Mouse (Mus musculus) liver, postnatal 0 days (tissue): ENCODE measurements around the gene Acad9. TPM values are rescaled to one million over a fixed set of nuclear protein-coding genes. Genes with fewer than 3 reads are reported as not detected.

Experiments used
- ATAC-seq: fragments of 200-750 bp; cut with Nextera tagmentation; 2 replicates; pipeline ENCODE4 v1.8.0; 2017; ENCODE audit warnings: mild to moderate bottlenecking, moderate library complexity
- DNase-seq: peaks from one replicate; pipeline ENCODE4 v3.0.0-alpha.2; 2016
- H3K27ac ChIP-seq: fragments of 300-500 bp; sonication (generic); 2 replicates; pipeline ENCODE4 v1.5.1; 2014; ENCODE audit warnings: antibody characterized with exemption, moderate library complexity, mild to moderate bottlenecking, low read depth
- H3K27me3 ChIP-seq: fragments of 300-500 bp; sonication (generic); 2 replicates; pipeline ENCODE4 v1.6.1; 2014; ENCODE audit warnings: low read length, control low read depth, mixed read lengths; ENCODE audit not compliant: insufficient read depth
- H3K36me3 ChIP-seq: fragments of 300-500 bp; sonication (generic); replicated peaks from 2 replicates; pipeline ENCODE4 v1.6.1; 2014; ENCODE audit warnings: mild to moderate bottlenecking, control low read depth, low read length, moderate library complexity, mixed read lengths; ENCODE audit not compliant: insufficient read depth
- H3K4me1 ChIP-seq: fragments of 300-500 bp; sonication (generic); 2 replicates; pipeline ENCODE4 v1.6.1; 2014; ENCODE audit warnings: antibody characterized with exemption, mild to moderate bottlenecking, control low read depth; ENCODE audit not compliant: insufficient read depth
- H3K4me2 ChIP-seq: fragments of 300-500 bp; sonication (generic); 2 replicates; pipeline ENCODE4 v1.6.1; 2014; ENCODE audit warnings: low read depth, mild to moderate bottlenecking, low read length, moderate library complexity, mixed read lengths
- H3K4me3 ChIP-seq: fragments of 300-500 bp; sonication (generic); 2 replicates; pipeline ENCODE4 v1.5.1; 2014; ENCODE audit warnings: low read depth, low read length
- H3K9ac ChIP-seq: fragments of 300-500 bp; sonication (generic); replicated peaks from 2 replicates; pipeline ENCODE4 v1.6.1; 2014; ENCODE audit warnings: mild to moderate bottlenecking, moderate library complexity
- H3K9me3 ChIP-seq: fragments of 300-500 bp; sonication (generic); 2 replicates; pipeline ENCODE4 v1.6.1; 2016; ENCODE audit warnings: mild to moderate bottlenecking, control low read depth, low read length, mixed read lengths
- CTCF ChIP-seq: sonication (generic); IDR thresholded peaks from 2 replicates; pipeline ENCODE4 v1.5.1; 2016; ENCODE audit warnings: antibody characterized with exemption, low read depth
- EP300 ChIP-seq: IDR thresholded peaks from 2 replicates; pipeline ENCODE4 v1.6.1; 2016; ENCODE audit warnings: antibody characterized with exemption, low read depth, mild to moderate bottlenecking
- WGBS: fragments of 180-500 bp; shearing (Covaris S2); extraction: QIAGEN DNeasy Blood & Tissue Kit; methylation state at CpG from one replicate; pipeline ENCODE4 v1.1.7; 2014; ENCODE audit not compliant: insufficient replicate concordance; 5-methylcytosine and 5-hydroxymethylcytosine counted together
- polyA plus RNA-seq: library from polyadenylated mRNA; unstranded; fragments of >200 nt; fragmentation: Nextera tagmentation; extraction: Ambion mirVana; gene quantifications from 2 replicates; pipeline ENCODE4 v1.2.1, GENCODE M21; 2015

The Acad9 gene
- polyA plus RNA-seq, 1 experiment from 2014 or later, result 28.6 TPM

GRCm38 (mm10) chr3:36070436-36070835 lies 4.7 kb downstream of the Acad9 start:
- H3K4me2 ChIP-seq, result no peak overlapping the region
- TF ChIP-seq CTCF (no peak), EP300 (no peak)
- peaks cover 11% of the 10 kb centered on the region for H3K4me1 ChIP-seq
- ATAC-seq (no peak), DNase-seq (no peak)
- peaks cover 24% of the 10 kb centered on the region for H3K36me3 ChIP-seq
- H3K27ac ChIP-seq, result no peak overlapping the region
- H3K9ac ChIP-seq, result no peak overlapping the region
- no peaks in the 10 kb centered on the region for H3K9me3 ChIP-seq
- H3K27me3 ChIP-seq, result no peaks in the 10 kb centered on the region
- H3K4me3 ChIP-seq, result no peak overlapping the region
- 84% methylated on average over 4 of the region's 4 CpGs for WGBS

GRCm38 (mm10) chr3:36071047-36071446 lies 5.3 kb downstream of the Acad9 start:
- 75% methylated on average over 5 of the region's 5 CpGs for WGBS

GRCm38 (mm10) chr3:36074231-36074630 lies 8.5 kb downstream of the Acad9 start:
- Histone ChIP-seq H3K27ac (no peak overlapping the region), H3K9me3 (no peaks in the 10 kb centered on the region), H3K9ac (no peak overlapping the region), H3K27me3 (no peaks in the 10 kb centered on the region), H3K4me2 (no peak overlapping the region), H3K4me3 (no peak overlapping the region), H3K36me3 (peaks cover 52% of the 10 kb centered on the region), H3K4me1 (no peaks in the 10 kb centered on the region)
- TF ChIP-seq EP300 (no peak), CTCF (no peak)
- DNase-seq, result no peak
- 81% methylated on average over 6 of the region's 6 CpGs for WGBS
- ATAC-seq, result no peak

More at GRCm38 (mm10) chr3:36071047-36071446, 5.3 kb downstream of the Acad9 start:
- no peak for DNase-seq
- Histone ChIP-seq H3K4me3 (no peak overlapping the region), H3K27ac (no peak overlapping the region), H3K27me3 (no peaks in the 10 kb centered on the region), H3K4me1 (peaks cover 10% of the 10 kb centered on the region), H3K4me2 (no peak overlapping the region), H3K9me3 (no peaks in the 10 kb centered on the region), H3K36me3 (peaks cover 30% of the 10 kb centered on the region), H3K9ac (no peak overlapping the region)
- no peak for ATAC-seq
- TF ChIP-seq EP300, result no peak
- TF ChIP-seq CTCF, result no peak

- ATAC-seq, result no peak
- WGBS, result 88% methylated on average over 6 of the region's 6 CpGs
- no peak overlapping the region for H3K4me2 ChIP-seq
- no peaks in the 10 kb centered on the region for H3K4me1 ChIP-seq
- no peak overlapping the region for H3K9ac ChIP-seq
- no peak overlapping the region for H3K4me3 ChIP-seq
- peaks cover 55% of the 10 kb centered on the region for H3K36me3 ChIP-seq
- DNase-seq, result no peak
- no peaks in the 10 kb centered on the region for H3K9me3 ChIP-seq
- TF ChIP-seq EP300 (no peak), CTCF (no peak)
- no peaks in the 10 kb centered on the region for H3K27me3 ChIP-seq
- H3K27ac ChIP-seq, result no peak overlapping the region
Observed at GRCm38 (mm10) chr3:36075466-36075865, 9.7 kb downstream of the Acad9 start.

- Histone ChIP-seq H3K9ac (no peak overlapping the region), H3K9me3 (no peaks in the 10 kb centered on the region), H3K4me1 (no peaks in the 10 kb centered on the region), H3K27ac (no peak overlapping the region), H3K4me2 (no peak overlapping the region), H3K36me3 (peaks cover 71% of the 10 kb centered on the region), H3K4me3 (no peak overlapping the region), H3K27me3 (no peaks in the 10 kb centered on the region)
- DNase-seq (no peak), ATAC-seq (no peak)
- WGBS, result 88% methylated on average over 3 of the region's 3 CpGs
- TF ChIP-seq CTCF, result no peak
- TF ChIP-seq EP300, result no peak
Observed at GRCm38 (mm10) chr3:36077386-36077785, 11.6 kb downstream of the Acad9 start.

GRCm38 (mm10) chr3:36079886-36080285 lies 14.1 kb downstream of the Acad9 start:
- H3K27me3 ChIP-seq, result no peaks in the 10 kb centered on the region
- H3K9ac ChIP-seq, result no peak overlapping the region
- 79% methylated on average over 5 of the region's 5 CpGs for WGBS
- no peak overlapping the region for H3K4me2 ChIP-seq
- TF ChIP-seq CTCF, result no peak
- no peak for TF ChIP-seq EP300
- DNase-seq, result no peak
- ATAC-seq, result no peak
- peaks cover 68% of the 10 kb centered on the region for H3K36me3 ChIP-seq
- H3K4me1 ChIP-seq, result no peaks in the 10 kb centered on the region
- H3K27ac ChIP-seq, result no peak overlapping the region
- no peaks in the 10 kb centered on the region for H3K9me3 ChIP-seq
- no peak overlapping the region for H3K4me3 ChIP-seq

GRCm38 (mm10) chr3:36080741-36081140 lies 15.0 kb downstream of the Acad9 start:
- WGBS, result 91% methylated on average over 5 of the region's 5 CpGs
- Histone ChIP-seq H3K27me3 (no peaks in the 10 kb centered on the region), H3K9ac (no peak overlapping the region), H3K4me1 (no peaks in the 10 kb centered on the region), H3K9me3 (no peaks in the 10 kb centered on the region), H3K4me3 (no peak overlapping the region), H3K27ac (no peak overlapping the region), H3K4me2 (no peak overlapping the region), H3K36me3 (peaks cover 67% of the 10 kb centered on the region)
- DNase-seq (no peak), ATAC-seq (no peak)
- TF ChIP-seq CTCF (no peak), EP300 (no peak)
